Mouse (Mus musculus): ENCODE measurements around the gene Eml3. TPM values are rescaled to one million over a fixed set of nuclear protein-coding genes. Genes with fewer than 3 reads are reported as not detected.

Eml3 gene
- polyA plus RNA-seq, 1 experiment from 2014 or later: 17.0 TPM

DNA sequence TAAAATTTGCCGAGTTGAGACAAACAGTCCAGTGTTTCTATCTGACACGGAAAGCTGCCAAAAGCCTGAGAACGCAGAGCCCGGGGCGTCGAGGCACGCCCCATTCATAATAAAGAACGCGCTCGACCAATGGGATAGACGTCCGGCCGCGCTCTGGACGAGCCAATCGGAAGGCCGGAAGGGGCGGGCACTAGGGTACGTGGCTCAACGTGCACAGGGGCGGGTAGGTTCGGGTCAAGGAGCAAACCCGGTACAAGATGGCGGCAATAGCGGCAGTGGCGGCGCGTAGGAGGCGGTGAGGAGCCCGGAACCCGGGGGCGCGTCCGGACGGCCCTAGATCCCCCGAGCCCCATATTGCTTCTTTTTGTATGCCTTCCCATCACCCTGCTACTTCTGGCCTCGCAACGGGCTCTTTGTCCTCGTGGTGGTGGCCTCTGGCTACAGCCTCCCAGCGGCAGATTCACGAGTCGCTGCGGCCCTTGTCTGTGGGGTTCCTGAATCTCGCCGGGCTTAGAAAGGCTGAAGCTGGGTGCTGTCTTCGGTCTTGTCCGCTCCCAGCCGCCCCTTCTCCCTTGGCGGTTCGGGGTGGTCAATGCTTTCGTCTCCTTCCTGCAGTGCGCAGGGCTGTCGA, 31.4 kb upstream of the Eml3 start, which contains the start of gene Ganab:
Gene Ganab, plus strand, starts transcription at position 207 of the 631 bp plus-strand sequence.
- WGBS (ENCODE audit: missing documents): under 1% methylated on average over 53 of the region's 53 CpGs
- H3K27ac ChIP-seq: peak within 1 kb of the TSS; percentile 71
- peak within 1 kb of the TSS; percentile 99 for H3K4me3 ChIP-seq (ENCODE audit: inconsistent target)
- H3K79me2 ChIP-seq (ENCODE audit: inconsistent target): peaks cover 81% of the 10 kb centered on the region
- H3K36me3 ChIP-seq (ENCODE audit: inconsistent target): peaks cover 18% of the 10 kb centered on the region

DNA sequence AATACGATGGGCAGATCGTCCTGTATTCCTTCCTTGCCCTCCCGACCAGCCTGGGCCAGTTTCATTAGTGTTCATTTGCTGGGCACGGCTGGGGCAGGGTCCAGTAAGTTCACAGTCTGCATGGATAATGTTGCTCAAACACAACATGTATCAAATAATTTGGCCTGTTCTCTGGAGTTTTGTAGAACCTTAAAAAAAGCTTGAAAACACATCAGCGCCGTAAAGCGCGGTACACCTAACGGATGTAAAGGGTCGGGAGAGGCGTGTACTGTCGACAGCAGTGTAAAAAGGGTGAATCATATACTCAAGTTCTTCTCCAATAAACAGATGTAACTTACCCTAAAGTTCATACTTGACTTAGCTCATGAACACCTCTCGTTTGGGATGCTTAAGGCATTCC, 30.8 kb upstream of the Eml3 start:
- Histone ChIP-seq H3K4me3 (ENCODE audit: inconsistent target) (peak overlapping the region; percentile 99), H3K79me2 (ENCODE audit: inconsistent target) (peaks cover 75% of the 10 kb centered on the region), H3K36me3 (ENCODE audit: inconsistent target) (peaks cover 24% of the 10 kb centered on the region), H3K27ac (peak overlapping the region; percentile 71)
- 5% methylated on average over 13 of the region's 13 CpGs for WGBS (ENCODE audit: missing documents)

DNA sequence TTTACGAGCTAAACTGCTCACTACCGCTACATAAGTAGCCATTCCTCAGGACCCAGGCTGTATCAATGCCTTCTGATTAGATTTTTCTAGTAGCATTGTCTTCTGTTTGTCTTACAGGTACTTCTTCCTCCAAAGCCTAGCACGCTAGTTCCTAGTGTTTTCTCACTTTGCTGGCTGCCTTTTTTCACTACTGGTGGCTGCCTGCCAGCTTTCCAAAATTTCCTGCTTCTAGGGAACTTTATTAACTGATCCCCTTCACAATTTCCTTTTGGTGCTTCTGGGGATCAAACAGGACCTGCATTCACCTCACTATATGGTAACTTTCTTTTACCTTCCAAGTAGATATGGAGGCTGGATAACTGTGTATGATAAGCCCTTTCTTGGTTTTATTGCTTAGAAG, 30.3 kb upstream of the Eml3 start:
- 63% methylated on average over 3 of the region's 3 CpGs for WGBS (ENCODE audit: missing documents)
- Histone ChIP-seq H3K4me3 (ENCODE audit: inconsistent target) (peak overlapping the region; percentile 99), H3K36me3 (ENCODE audit: inconsistent target) (peaks cover 27% of the 10 kb centered on the region), H3K27ac (no peak overlapping the region), H3K79me2 (ENCODE audit: inconsistent target) (peaks cover 70% of the 10 kb centered on the region)

DNA sequence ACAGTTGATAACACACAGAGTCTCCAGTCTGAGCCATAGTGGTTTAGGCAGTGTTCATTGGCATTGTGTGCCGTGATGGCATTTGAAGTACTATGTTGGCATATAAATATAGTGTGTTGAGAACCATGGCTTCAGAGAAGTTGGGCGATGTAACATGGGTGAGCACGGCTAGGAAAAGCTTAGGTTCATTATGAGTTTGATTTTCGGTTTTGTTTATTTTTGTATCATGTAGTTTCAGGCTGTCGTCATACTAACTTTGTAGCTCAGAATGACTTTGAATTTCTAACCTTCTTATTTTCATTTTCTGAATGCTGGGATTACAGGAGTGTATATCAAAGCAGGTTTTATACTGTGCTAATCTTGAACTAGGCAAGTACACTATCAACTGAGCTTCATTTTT, 25.9 kb upstream of the Eml3 start:
- no peak overlapping the region for H3K27ac ChIP-seq
- 96% methylated on average over 5 of the region's 5 CpGs for WGBS (ENCODE audit: missing documents)
- H3K36me3 ChIP-seq (ENCODE audit: inconsistent target): peaks cover 57% of the 10 kb centered on the region

DNA sequence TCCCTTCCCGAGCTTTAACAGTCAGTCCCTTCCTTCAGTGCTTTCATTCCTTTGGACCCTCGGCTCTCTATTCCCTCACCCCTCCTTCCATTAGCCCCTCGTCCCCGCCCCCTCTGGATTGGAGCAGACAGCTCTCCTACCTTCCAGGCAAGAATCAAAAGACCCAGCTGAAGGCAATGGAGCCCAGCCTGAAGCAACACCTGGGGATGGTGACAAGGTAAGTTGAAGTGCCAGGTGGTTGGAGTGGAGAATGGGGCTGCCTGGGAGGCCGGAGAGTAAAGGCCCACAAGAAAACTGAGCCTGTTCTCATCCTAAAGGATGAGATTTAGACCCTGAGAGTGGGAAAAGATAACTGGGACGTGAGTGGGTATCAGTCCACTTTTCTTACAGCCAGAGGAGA, 20.8 kb upstream of the Eml3 start:
- WGBS (ENCODE audit: missing documents): 99% methylated on average over 6 of the region's 6 CpGs
- Histone ChIP-seq H3K36me3 (ENCODE audit: inconsistent target) (peaks cover 90% of the 10 kb centered on the region), H3K79me2 (ENCODE audit: inconsistent target) (no peaks in the 10 kb centered on the region), H3K4me3 (ENCODE audit: inconsistent target) (no peak overlapping the region), H3K27ac (no peak overlapping the region)

More for the DNA sequence above, 25.9 kb upstream of the Eml3 start:
- Histone ChIP-seq H3K4me3 (ENCODE audit: inconsistent target) (no peak overlapping the region), H3K79me2 (ENCODE audit: inconsistent target) (peaks cover 40% of the 10 kb centered on the region)

DNA sequence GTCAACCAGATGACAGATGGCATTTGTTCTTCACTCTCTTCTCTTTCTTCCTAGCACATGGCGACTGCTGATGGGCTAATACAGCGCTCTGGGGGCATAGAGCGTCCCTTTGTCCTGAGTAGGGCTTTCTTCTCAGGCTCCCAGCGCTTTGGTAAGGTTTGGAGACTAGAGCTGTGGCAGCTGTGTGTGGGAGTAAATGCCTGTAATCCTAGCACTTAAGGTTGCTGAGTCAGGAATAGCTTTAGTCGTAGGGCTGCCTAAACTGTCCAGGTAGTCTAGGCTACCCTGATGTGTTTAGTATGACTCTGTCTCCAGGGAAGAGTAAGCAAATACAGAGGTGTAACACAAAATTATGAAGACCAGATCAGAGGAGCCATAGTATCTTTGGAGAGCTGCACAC, 17.5 kb upstream of the Eml3 start:
- Histone ChIP-seq H3K27ac (no peak overlapping the region), H3K4me3 (ENCODE audit: inconsistent target) (no peak overlapping the region), H3K79me2 (ENCODE audit: inconsistent target) (no peaks in the 10 kb centered on the region), H3K36me3 (ENCODE audit: inconsistent target) (peaks cover 90% of the 10 kb centered on the region)
- WGBS (ENCODE audit: missing documents): 94% methylated on average over 5 of the region's 5 CpGs

DNA sequence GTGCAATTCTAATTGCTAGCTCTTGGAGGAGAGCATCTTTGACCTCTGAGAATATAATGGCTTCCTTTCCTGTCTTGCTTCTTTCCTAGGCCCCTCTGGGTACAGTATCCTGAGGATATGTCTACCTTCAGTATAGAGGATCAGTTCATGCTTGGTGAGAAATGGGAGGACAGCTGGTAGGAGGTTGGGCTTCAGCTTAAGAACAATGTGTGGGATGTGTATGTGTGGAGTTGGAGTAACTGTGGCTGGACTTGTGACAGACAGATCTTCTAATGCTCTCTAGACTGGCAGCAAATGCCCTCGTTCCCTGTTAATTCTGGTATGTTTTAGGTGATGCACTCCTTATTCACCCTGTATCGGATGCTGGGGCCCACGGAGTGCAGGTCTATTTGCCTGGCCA, 15.1 kb upstream of the Eml3 start:
- H3K79me2 ChIP-seq (ENCODE audit: inconsistent target): no peaks in the 10 kb centered on the region
- 89% methylated on average over 3 of the region's 3 CpGs for WGBS (ENCODE audit: missing documents)
- no peak overlapping the region for H3K27ac ChIP-seq
- no peak overlapping the region for H3K4me3 ChIP-seq (ENCODE audit: inconsistent target)
- H3K36me3 ChIP-seq (ENCODE audit: inconsistent target): peaks cover 66% of the 10 kb centered on the region

DNA sequence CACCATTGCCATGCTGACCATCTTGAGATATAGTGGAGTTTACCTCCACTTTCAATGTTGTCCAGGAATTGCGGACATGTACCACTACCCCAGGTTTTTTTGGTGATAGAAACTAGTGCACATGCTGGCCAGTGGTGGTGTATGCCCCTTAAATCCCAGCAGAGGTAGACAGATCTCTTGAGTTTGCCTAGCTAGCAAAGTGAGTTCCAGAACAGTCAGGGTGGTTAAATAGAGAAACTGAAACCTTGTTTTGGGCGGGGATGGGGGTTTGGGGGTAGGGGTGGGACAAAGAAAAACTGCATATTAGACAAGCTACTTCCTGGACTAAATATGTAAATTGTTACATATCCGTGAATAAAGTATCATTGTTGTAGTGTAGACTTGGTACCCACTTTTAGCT, 10.4 kb upstream of the Eml3 start:
- H3K79me2 ChIP-seq (ENCODE audit: inconsistent target): peaks cover 34% of the 10 kb centered on the region
- no peak overlapping the region for H3K4me3 ChIP-seq (ENCODE audit: inconsistent target)
- H3K36me3 ChIP-seq (ENCODE audit: inconsistent target): peaks cover 25% of the 10 kb centered on the region
- 75% methylated on average over 2 of the region's 3 CpGs for WGBS (ENCODE audit: missing documents)
- no peak overlapping the region for H3K27ac ChIP-seq

DNA sequence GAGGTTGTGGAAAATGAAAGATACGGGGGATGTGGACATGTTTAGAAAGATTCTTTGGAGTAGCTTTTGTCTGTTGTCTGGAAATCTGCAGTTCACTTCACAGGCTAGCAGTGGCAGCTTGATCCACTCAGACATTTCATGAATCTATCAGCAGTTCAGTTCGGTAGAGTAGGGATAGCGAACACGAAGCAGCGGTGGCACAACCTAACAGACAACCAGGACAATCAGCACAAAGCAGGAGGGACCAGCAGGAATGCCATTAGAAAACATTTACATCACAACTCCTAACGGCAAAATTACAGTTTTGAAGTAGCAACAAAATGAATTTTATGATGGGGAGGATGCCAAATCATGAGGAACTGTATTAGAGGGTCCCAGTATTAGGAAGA, 9.7 kb upstream of the Eml3 start:
- Histone ChIP-seq H3K27ac (peak overlapping the region; percentile 49), H3K4me3 (ENCODE audit: inconsistent target) (no peak overlapping the region), H3K79me2 (ENCODE audit: inconsistent target) (peaks cover 41% of the 10 kb centered on the region), H3K36me3 (ENCODE audit: inconsistent target) (peaks cover 18% of the 10 kb centered on the region)
- 77% methylated on average over 5 of the region's 6 CpGs for WGBS (ENCODE audit: missing documents)

DNA sequence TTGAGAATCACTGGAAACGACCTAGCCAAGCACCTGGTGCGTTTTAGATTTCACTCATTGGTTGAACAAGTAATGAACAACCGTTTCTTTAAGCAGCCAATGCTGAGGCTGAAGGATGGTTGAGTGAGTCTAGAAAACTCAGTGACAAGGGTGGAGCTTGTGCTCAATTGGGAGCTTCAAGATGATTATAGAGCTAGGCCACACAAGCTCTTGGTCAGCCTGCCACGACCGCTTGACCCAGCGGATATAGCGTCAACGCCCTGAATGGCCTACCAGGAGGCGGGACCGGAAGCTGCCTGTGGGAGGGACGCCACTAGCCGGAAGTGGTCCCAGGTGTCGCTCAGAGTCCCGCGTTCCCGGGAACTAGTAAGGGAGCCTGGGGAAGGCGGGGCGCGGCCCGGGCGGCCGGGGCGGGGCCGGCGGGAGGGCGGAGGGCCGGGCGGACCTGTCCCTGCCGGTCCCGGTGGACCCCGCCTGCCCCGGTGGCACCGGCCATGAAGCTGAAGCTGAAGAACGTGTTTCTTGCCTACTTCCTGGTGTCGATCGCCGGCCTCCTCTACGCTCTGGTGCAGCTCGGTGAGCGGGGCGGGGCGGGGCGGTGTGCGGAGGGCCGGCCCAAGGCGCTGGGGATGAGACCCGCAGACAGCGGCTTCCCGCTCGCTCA, 9.1 kb upstream of the Eml3 start, which contains the start of gene B3gat3:
Gene B3gat3, plus strand, starts transcription at position 302 of the 664 bp plus-strand sequence.
- peak within 1 kb of the TSS; percentile 81 for H3K27ac ChIP-seq

DNA sequence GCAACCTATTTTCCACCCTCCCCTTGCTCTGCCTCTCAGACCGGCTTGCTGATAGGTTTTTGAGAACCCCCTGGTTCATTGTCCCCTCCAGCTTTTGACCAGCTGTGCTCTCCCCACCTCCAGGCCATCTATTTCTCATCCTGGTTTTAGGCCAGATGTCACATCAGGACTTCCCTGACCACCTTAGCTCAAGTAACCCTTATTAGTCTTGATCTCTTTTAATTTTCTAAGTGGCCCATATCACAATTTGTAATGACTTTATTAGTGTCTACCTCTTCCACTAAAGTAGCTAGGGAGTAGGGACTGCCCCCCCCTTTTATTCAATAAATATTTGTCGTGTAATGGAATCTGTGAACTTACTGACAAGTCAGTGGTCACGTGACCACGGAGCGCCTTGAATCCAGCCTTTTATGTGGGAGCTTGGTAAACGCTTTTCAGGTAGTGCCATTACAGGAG, 8.5 kb upstream of the Eml3 start:
- H3K27ac ChIP-seq: peak overlapping the region; percentile 81
- 1% methylated on average over 6 of the region's 6 CpGs for WGBS (ENCODE audit: missing documents)
- H3K4me3 ChIP-seq (ENCODE audit: inconsistent target): peak overlapping the region; percentile 93
- peaks cover 14% of the 10 kb centered on the region for H3K36me3 ChIP-seq (ENCODE audit: inconsistent target)
- peaks cover 47% of the 10 kb centered on the region for H3K79me2 ChIP-seq (ENCODE audit: inconsistent target)

More for the DNA sequence above, 9.1 kb upstream of the Eml3 start, which contains the start of gene B3gat3:
- peaks cover 14% of the 10 kb centered on the region for H3K36me3 ChIP-seq (ENCODE audit: inconsistent target)
- peaks cover 44% of the 10 kb centered on the region for H3K79me2 ChIP-seq (ENCODE audit: inconsistent target)
- H3K4me3 ChIP-seq (ENCODE audit: inconsistent target): peak within 1 kb of the TSS; percentile 93
- under 1% methylated on average over 48 of the region's 50 CpGs for WGBS (ENCODE audit: missing documents)

DNA sequence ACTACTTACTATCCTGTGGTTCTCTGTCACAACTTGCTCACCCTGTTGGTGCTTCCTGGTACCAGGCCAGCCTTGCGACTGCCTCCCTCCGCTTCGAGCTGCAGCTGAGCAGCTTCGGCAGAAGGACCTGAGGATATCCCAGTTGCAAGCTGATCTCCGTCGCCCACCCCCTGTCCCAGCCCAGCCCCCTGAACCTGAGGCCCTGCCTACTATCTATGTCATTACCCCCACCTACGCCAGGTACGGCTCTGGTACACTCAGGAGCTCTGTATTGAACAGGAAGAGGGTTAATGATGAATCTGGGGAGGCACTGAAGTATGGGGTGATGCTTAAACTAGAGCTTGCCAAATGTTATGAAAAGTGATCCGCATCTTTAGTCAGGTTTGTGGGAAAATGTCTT, 7.6 kb upstream of the Eml3 start:
- 0 out of 2 replicates have a peak overlapping the region, but pooled peaks have one; percentile 81 for H3K27ac ChIP-seq
- H3K79me2 ChIP-seq (ENCODE audit: inconsistent target): peaks cover 47% of the 10 kb centered on the region
- WGBS (ENCODE audit: missing documents): 72% methylated on average over 8 of the region's 9 CpGs
- H3K4me3 ChIP-seq (ENCODE audit: inconsistent target): peak overlapping the region; percentile 93
- H3K36me3 ChIP-seq (ENCODE audit: inconsistent target): peaks cover 15% of the 10 kb centered on the region; the same call in 1 of the 2 replicates

DNA sequence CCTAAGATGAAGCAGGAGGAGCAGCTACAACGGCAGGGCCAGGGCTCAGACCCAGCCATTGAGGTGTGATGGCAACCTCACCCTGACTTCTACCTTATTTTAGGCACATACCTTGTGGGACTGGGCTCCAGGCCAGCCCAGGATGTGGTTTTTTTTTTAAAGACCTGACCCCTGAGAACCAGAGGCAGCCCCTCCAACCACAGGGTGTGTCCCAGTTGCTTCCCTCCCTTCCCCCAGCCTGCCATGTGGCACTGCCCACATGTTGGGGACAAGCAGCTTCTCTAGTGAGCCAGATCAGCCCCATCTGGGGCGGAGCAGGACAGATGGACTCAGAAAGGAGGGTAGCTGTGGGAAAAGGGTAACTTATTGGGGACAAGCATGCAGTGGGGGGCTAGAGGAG, 2.6 kb upstream of the Eml3 start:
- H3K4me3 ChIP-seq (ENCODE audit: inconsistent target): no peak overlapping the region
- peaks cover 49% of the 10 kb centered on the region for H3K79me2 ChIP-seq (ENCODE audit: inconsistent target)
- H3K27ac ChIP-seq: no peak overlapping the region
- H3K36me3 ChIP-seq (ENCODE audit: inconsistent target): peaks cover 18% of the 10 kb centered on the region; the same call in 1 of the 2 replicates
- 32% methylated on average over 2 of the region's 2 CpGs for WGBS (ENCODE audit: missing documents)

DNA sequence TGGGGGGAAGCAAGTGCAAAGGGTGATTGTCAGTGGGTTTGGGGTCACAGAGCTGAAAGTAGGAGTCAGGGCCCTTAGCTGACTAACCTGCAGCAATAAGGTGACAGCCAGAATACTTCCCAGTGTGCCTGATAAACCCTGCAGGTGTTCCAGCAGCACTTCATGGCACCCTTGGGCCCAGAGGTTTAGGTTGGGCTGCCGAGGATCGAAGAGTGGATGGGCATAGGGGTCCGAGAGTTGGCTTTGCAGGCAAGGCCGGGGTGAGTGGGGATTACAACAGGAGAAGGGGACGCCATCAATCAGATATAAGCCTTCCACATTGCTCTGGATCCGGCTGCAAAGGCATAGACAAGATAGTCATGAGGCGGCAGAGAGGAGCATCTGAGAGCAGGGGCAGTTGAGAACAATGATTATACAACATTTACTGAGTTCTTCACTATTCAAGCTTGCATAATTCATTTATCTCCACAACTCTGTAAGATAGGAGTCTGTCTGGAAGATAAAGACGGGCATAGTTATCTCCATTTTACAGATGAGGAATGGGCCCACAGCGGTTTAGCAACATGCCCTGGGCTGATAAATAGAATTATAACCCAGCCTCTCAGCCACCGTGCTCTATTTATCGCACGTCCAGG, 1.3 kb upstream of the Eml3 start:
- Histone ChIP-seq H3K27ac (no peak overlapping the region), H3K36me3 (ENCODE audit: inconsistent target) (peaks cover 21% of the 10 kb centered on the region; the same call in 1 of the 2 replicates), H3K79me2 (ENCODE audit: inconsistent target) (peaks cover 36% of the 10 kb centered on the region), H3K4me3 (ENCODE audit: inconsistent target) (no peak overlapping the region)
- 94% methylated on average over 12 of the region's 12 CpGs for WGBS (ENCODE audit: missing documents)

Data from macrophage (primary cell).